Mouse (Mus musculus): ENCODE results near the gene Abca13. TPM values are rescaled to one million over a fixed set of nuclear protein-coding genes. Genes with fewer than 3 reads are reported as not detected.
"Not testable (repeated sequence)": the region's sequence is repeated elsewhere in the genome, so short reads cannot be mapped to it uniquely, and the experiment has no call there.

Abca13 gene
- polyA plus RNA-seq, 1 experiment from 2014 or later: 0.02 TPM

- WGBS: 30% methylated on average over 6 of the region's 6 CpGs
- DNase-seq (ENCODE audit: low spot score) (peak; percentile 60), ATAC-seq (0 out of 2 replicates have a peak, but pooled peaks have one; percentile 38)
- Histone ChIP-seq H3K27me3 (replicated peaks; ENCODE audit: insufficient read depth, low read length) (no peaks in the 10 kb centered on the region), H3K36me3 (ENCODE audit: insufficient read depth, low read length) (no peaks in the 10 kb centered on the region), H3K4me3 (ENCODE audit: low read depth, low read length) (no peak overlapping the region), H3K27ac (ENCODE audit: low read length) (no peak overlapping the region), H3K9ac (replicated peaks; ENCODE audit: low read depth) (no peak overlapping the region), H3K9me3 (ENCODE audit: low read length) (no peaks in the 10 kb centered on the region), H3K4me2 (replicated peaks; ENCODE audit: low read depth, low read length) (no peak overlapping the region), H3K4me1 (ENCODE audit: insufficient read depth, low read depth, low read length) (no peaks in the 10 kb centered on the region)
- TF ChIP-seq CTCF (IDR thresholded peaks at IDR 0.05) (peak; percentile 92), EP300 (IDR thresholded peaks at IDR 0.05) (no peak)
These were observed 125.6 kb downstream of the Abca13 start for GRCm38 (mm10) chr11:9317076-9317929.

- Histone ChIP-seq H3K4me3 (ENCODE audit: low read depth, low read length) (no peak overlapping the region), H3K36me3 (ENCODE audit: insufficient read depth, low read length) (no peaks in the 10 kb centered on the region), H3K9me3 (ENCODE audit: low read length) (no peaks in the 10 kb centered on the region), H3K27me3 (replicated peaks; ENCODE audit: insufficient read depth, low read length) (no peaks in the 10 kb centered on the region), H3K27ac (ENCODE audit: low read length) (no peak overlapping the region), H3K4me1 (ENCODE audit: insufficient read depth, low read depth, low read length) (no peaks in the 10 kb centered on the region), H3K4me2 (replicated peaks; ENCODE audit: low read depth, low read length) (no peak overlapping the region), H3K9ac (replicated peaks; ENCODE audit: low read depth) (no peak overlapping the region)
- ATAC-seq (no peak), DNase-seq (ENCODE audit: low spot score) (no peak)
- WGBS: 73% methylated on average over 3 of the region's 3 CpGs
- no peak for TF ChIP-seq CTCF (IDR thresholded peaks at IDR 0.05)
- no peak for TF ChIP-seq EP300 (IDR thresholded peaks at IDR 0.05)
These were observed 146.4 kb downstream of the Abca13 start for GRCm38 (mm10) chr11:9338151-9338550.

DNA sequence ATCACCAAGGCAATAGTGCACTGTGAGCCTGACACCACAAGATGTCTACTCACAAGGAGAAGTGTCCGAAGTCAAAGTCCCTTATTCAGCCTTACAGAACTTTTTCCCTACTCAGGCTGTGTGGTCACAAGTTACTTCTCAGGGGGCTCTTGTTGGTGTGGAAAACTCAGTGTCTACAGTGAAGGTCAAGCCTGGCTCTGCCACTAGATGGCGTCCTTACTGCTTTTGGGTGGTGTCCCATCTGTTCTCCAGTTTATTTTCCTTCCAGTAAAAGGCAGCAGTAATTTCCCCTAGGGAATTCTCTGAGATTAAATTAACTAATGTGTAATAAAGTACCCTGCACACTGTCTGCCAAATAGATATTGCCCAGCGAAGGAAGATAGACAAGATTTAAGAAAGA is 156.0 kb downstream of the Abca13 start:
- WGBS: 38% methylated on average over 3 of the region's 3 CpGs
- peak; percentile 41 for TF ChIP-seq CTCF (IDR thresholded peaks at IDR 0.05)
- TF ChIP-seq EP300 (IDR thresholded peaks at IDR 0.05): no peak
- Histone ChIP-seq H3K4me2 (replicated peaks; ENCODE audit: low read depth, low read length) (no peak overlapping the region), H3K4me1 (ENCODE audit: insufficient read depth, low read depth, low read length) (no peaks in the 10 kb centered on the region), H3K9ac (replicated peaks; ENCODE audit: low read depth) (no peak overlapping the region), H3K4me3 (ENCODE audit: low read depth, low read length) (no peak overlapping the region), H3K27ac (ENCODE audit: low read length) (no peak overlapping the region), H3K27me3 (replicated peaks; ENCODE audit: insufficient read depth, low read length) (no peaks in the 10 kb centered on the region), H3K36me3 (ENCODE audit: insufficient read depth, low read length) (no peaks in the 10 kb centered on the region), H3K9me3 (ENCODE audit: low read length) (no peaks in the 10 kb centered on the region)
- DNase-seq (ENCODE audit: low spot score) (peak; percentile 10), ATAC-seq (no peak)

DNA sequence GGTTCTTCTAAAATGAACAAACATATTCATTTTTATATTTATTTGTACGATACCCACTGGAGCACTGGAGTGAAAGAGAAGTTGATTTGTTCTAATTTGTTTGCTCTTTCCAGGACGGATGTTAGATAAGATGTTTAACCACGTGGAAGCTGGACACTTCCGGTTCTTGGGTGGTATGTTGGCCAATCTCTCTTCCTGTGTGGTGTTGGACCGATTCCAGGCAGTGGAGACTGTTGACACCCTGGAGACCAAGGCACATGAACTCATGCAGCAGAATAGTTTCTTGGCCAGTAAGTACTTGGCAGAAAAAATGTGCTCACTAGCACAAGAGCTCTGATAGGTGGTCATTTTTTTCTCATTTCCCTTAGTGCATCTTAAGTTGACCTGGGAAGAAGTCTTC is 181.4 kb downstream of the Abca13 start:
- TF ChIP-seq CTCF (IDR thresholded peaks at IDR 0.05) (no peak), EP300 (IDR thresholded peaks at IDR 0.05) (no peak)
- Histone ChIP-seq H3K36me3 (ENCODE audit: insufficient read depth, low read length) (no peaks in the 10 kb centered on the region), H3K9me3 (ENCODE audit: low read length) (no peaks in the 10 kb centered on the region), H3K4me1 (ENCODE audit: insufficient read depth, low read depth, low read length) (no peaks in the 10 kb centered on the region), H3K4me3 (ENCODE audit: low read depth, low read length) (no peak overlapping the region), H3K4me2 (replicated peaks; ENCODE audit: low read depth, low read length) (no peak overlapping the region), H3K9ac (replicated peaks; ENCODE audit: low read depth) (no peak overlapping the region), H3K27ac (ENCODE audit: low read length) (no peak overlapping the region), H3K27me3 (replicated peaks; ENCODE audit: insufficient read depth, low read length) (no peaks in the 10 kb centered on the region)
- ATAC-seq: no peak
- no peak for DNase-seq (ENCODE audit: low spot score)
- 24% methylated on average over 5 of the region's 5 CpGs for WGBS

GRCm38 (mm10) chr11:9374426-9374825 is 182.7 kb downstream of the Abca13 start:
- not testable (repeated sequence) for H3K4me1 ChIP-seq (ENCODE audit: insufficient read depth, low read depth, low read length); H3K9me3 ChIP-seq (ENCODE audit: low read length); H3K27me3 ChIP-seq (replicated peaks; ENCODE audit: insufficient read depth, low read length); H3K9ac ChIP-seq (replicated peaks; ENCODE audit: low read depth); H3K27ac ChIP-seq (ENCODE audit: low read length); H3K4me3 ChIP-seq (ENCODE audit: low read depth, low read length); ATAC-seq; H3K4me2 ChIP-seq (replicated peaks; ENCODE audit: low read depth, low read length); DNase-seq (ENCODE audit: low spot score); H3K36me3 ChIP-seq (ENCODE audit: insufficient read depth, low read length)
- WGBS: 77% methylated on average over 5 of the region's 5 CpGs

DNA sequence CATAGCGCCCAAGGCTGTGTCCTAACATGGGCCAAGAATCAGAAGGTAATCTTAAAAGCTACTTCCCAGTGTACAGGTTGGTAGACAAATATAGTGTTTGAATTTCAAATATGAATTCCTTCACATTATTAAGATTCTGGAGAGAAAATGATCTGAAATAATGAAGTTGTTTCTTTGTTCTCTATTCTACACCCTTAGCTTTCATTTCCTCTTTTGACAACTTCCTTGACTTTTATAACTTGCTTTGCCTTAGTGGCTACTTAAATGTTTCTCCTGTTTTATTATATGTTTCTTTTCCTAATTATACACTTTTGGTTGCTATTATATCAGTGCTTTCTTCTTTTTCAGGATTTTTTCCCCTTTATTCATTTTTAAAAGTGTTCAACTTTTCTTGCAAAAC is 196.8 kb downstream of the Abca13 start:
- Histone ChIP-seq H3K27ac (ENCODE audit: low read length) (no peak overlapping the region), H3K4me2 (replicated peaks; ENCODE audit: low read depth, low read length) (no peak overlapping the region), H3K9me3 (ENCODE audit: low read length) (no peaks in the 10 kb centered on the region), H3K4me1 (ENCODE audit: insufficient read depth, low read depth, low read length) (no peaks in the 10 kb centered on the region), H3K27me3 (replicated peaks; ENCODE audit: insufficient read depth, low read length) (no peaks in the 10 kb centered on the region), H3K9ac (replicated peaks; ENCODE audit: low read depth) (no peak overlapping the region), H3K36me3 (ENCODE audit: insufficient read depth, low read length) (no peaks in the 10 kb centered on the region), H3K4me3 (ENCODE audit: low read depth, low read length) (no peak overlapping the region)
- ATAC-seq (no peak), DNase-seq (ENCODE audit: low spot score) (no peak)
- WGBS: 83% methylated on average over 1 of the region's 1 CpGs
- no peak for TF ChIP-seq EP300 (IDR thresholded peaks at IDR 0.05)
- TF ChIP-seq CTCF (IDR thresholded peaks at IDR 0.05): no peak

All from lung, postnatal 0 days (tissue).